Mouse (Mus musculus) skeletal muscle tissue, adult 2 months (tissue): Measurements from ENCODE around the gene Kcna10.

Experiments used
- DNase-seq: peaks from one replicate; pipeline ENCODE4 v3.0.0-alpha.2; 2012; ENCODE audit warnings: low read depth, low spot score

Gene Kcna10

DNA sequence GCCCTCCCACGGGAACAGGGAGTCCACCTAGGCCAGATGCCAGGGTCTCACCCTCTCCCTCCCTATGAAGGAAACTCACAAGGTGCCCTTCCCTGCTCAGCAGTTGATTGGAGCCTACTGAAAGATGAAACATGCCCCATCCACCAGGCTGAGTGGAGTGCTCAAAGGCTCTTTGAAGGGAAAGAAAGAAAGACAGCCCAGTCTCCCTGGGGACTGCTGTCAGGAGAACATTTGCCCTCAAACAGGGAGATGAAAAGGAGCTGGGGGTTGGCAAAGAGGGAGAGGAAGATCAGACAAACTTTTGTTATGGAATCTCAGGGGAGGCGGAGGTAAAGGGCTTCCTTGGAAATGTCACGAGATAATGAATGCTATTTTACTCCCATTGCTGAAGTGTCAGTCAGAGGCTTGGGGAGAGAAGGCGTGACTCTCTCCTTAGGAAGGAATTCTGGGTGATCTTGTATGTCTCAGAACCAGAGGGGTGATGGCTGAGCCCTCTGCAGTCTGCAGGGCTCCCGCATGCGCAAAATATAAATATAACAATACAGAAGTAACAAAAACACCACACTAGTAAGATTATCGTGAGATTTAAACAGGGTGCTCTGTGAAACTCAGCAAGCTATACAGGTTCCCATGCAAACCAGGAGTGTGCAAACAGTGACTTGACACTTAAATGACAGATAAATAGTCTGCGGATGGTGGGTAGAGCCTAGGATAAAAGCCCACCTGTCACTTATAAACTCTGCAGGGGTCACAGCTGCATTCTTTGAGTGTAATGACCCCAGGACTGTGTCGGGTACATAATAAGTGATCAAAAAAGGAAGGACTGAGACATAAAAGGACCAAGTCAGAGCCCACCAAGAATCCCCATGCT lies 18.7 kb downstream of the Kcna10 start:
- no peak for DNase-seq

DNA sequence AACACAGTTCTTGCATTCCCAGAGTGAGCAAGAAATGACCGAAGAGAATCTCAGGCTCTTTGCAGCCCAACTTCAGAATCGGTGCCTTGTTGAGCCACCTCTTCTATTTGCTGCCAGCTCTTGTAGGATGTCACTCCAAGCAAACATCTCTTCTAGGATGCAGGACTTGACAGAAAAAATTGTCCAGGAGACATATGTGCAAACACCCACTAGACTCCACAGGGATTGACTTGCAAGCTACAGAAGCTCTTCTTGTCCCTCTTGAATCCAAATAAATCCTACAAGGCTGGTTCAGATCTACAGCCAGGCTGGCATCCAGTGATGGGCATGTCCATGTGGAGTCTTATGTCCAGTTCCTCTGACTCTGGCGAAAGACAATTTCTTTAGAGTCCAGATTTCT lies 21.6 kb downstream of the Kcna10 start:
- DNase-seq = no peak

DNA sequence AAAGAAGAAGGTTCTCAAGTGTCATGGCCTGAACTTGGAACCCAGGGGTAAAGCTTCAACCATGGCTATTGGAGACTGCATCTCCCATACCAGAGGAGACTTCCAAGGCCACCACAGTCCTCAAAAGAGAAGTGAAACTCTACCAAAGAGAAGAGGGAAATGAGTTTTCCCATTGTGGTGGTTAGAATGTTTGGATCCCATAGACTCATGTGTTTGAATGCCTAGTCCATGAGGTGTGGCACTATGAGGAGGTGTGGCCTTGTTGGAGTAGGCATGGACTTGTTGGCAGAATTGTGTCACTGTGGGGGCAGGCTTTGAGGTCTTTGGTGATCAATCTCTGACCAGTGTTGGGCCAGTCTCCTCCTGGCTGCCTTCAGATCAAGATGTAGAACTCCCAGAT lies 22.3 kb downstream of the Kcna10 start:
- no peak for DNase-seq

DNA sequence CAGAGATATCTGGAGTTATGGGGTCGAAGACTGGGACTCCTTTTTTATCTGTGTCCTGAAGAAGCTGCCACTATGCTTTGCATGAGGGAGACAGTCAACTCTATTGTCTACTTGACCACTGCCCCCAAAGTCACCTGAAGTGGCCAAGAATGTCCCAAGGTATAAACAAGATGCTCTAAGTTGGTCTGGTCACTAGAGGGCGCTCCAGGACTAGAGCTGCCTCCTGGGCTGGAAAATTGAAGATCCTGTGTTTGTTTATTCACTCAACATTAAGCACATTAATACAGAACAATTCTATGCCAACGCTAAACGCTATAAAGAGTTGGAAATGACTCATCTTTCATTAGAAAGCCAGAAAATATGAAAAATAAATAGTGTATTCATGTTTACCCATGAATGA lies 23.1 kb downstream of the Kcna10 start:
- peak; percentile 66 for DNase-seq

DNA sequence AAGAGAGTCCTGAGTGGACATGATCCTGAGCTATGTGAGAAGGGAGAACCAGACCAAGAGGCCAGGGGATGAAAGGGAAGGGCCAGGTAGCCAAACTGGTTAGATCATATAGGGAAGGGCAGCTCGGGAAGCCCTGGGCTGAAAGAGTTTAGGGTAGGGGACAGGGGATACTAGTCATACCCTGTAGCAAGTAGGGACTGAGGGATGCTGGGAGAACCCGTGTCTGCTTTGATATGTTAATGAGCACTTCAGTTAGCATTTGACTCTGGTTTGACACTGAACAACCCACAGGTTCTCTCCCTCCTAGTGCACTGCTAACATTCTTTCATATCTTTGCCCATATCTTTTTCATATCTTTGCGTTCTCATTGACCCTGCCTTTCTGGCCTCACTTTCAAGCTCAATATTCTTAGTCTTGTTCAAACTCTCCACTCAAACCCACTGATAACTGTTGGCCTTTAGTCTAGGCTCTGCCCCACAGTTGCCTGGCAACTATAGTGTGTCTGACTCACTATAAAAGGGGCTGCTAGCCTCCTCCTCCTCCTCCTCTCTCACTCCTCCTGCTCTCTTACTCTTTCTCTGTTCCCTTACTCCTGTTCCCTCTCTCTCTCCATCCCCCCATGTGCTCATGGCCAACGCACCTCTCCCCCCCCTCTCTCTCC lies 23.8 kb downstream of the Kcna10 start:
- no peak for DNase-seq

DNA sequence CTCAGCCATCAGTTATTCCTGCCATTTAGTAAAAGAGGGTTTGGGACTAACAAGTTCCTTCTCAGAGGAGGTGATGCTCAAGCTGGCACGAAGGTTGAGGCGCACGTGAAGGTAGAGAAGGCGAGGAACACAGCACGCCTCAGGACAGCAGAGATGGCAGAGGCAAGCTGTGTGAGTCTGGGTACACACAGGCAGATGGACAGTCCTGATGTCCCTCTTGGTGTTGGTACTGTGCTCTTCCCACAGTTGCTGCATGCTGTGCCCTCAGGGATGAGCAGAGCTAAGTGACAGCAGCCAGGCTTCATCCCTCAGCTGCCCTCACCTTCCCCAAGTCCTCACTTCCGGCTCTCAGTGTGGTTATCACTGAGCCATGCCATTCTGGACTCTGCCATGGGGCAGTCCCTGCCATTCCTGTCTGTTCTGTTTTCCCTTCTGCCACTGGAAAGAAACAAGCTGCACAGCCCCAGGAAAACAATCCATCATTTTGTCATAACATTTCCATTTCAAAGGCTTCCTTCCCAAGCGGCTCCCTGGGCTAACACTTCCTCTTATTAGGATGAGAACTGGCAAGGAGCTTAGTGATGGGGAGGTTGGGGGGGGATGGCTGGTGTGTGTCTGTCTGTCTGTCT lies 24.9 kb downstream of the Kcna10 start:
- DNase-seq = no peak

DNA sequence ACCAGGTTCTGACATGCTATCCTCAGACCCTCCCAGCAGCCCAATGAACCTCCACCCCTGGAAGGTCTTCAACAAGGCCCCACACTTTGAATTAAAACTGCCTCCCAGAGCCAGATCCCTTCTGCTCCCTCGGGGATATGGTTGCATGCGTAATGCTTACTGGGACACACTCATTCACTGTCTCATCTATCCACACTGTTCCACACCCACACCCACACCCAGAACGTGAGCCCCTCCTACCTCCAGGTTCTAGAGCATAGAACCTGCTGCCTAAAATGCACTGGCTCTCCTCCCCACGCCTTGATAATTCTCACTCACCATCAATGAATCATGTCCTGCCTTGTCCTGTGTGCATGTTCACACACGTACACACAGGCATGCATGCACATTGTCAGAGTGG lies 31.8 kb downstream of the Kcna10 start:
- DNase-seq = no peak

DNA sequence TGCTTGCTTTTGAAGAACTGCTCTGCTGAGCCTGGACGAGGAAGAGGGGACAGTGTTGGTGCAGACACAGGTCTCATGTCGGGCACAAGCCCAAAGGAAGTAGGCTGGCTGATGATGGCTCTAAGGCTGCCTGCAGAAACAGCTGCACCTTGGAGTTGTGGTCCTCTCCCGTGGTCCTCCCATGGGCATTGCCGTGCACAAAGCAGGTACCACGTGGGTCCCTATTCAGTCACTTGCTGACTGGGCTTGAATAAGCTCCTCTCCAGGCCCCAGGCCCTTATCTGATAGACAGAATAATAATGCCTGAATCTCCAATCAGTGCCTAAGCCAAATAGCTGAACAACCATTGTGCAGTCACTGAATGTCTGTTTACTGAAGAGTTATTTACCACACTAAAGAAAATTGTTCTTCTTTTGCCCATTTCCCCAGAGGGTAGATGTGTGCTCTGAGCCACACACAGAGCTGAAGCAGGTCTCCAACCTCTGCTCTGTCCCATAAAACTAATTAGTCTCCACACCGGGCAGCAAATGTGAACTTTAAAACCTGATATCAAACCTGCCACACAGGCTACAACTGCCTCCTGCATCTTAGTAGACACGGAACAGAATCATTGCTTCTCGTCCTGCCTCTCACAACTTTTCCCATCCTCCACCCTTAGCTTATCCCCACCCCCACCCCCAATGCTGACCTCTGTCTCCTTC lies 33.7 kb downstream of the Kcna10 start:
- no peak for DNase-seq

DNA sequence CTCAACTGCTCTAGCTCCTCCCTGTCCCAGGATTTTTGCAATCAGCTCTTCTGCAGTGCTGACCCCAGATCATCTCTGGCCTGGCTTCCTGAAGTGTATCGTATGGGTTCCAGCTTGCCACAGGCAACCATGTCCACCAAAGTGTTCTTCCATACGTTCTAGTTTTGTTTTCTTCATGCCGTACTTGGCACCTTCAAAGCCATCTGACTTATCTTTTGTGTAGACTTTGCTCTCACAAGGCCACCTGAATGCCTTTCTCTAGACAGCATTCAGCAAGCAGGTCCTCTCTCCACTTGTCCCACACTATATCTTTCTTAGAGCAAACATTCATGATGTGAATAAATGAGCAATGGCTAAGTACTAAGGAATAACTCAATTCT lies 34.2 kb downstream of the Kcna10 start:
- no peak for DNase-seq

DNA sequence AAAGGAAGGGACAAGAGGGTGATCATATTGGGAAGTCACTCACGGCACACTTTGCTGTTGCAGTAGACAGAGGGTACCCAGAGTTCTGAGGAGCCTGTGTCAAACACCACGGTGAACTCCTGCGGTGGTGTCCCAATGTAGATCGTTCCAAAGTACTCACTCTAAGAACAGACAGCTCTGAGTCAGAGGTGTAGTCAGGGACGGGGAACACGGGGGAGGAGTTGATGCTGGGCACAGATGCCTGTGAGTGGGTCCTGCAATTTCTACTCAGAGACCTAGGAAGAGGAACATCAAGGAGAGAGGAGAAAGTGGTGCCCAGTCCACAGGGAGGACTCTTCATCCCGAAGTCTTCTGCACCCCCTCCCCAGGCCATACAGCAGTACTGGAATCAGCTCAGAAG lies 35.7 kb downstream of the Kcna10 start:
- no peak for DNase-seq

DNA sequence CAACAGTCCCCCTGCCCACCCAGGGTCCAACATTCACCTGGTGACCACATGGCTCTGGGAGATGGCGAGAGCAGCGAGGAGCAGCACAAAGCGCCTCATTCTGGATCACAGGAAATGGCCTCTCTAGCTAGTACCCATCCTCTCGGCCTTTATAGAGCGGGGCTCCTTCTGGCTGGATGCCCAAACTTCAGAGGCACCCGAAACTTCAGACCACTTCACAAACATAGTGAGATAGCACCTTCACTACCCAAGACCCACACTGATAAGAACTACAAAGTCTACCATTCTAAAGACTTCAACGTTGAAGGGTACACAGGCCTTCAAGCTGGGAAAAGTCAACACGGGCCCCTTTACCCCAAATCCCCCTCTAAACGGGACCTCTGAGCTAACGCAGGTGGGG lies 38.8 kb downstream of the Kcna10 start, which contains the start of gene Cym:
Cym (minus strand) TSS at position 125 of the 400 bp plus-strand sequence.
- no peak for DNase-seq

DNA sequence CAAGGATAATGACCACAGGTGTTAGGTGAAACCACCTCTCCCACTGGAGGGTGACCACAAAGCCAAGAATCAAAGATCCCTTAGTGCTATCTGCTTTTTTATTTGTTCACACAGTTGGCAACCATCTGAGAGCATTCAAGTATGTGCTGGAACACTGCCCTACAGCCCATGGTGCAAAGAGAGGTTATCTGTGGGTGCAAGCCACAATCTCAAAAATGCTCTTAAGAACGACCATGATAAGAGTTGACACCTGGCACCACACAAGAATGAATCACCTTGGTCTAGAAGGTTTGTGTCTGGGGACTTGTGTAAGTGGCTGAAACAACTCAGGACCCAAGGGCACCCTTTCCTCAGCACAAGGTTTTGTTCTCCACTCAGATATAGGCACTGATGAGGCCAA lies 40.4 kb downstream of the Kcna10 start:
- no peak for DNase-seq

DNA sequence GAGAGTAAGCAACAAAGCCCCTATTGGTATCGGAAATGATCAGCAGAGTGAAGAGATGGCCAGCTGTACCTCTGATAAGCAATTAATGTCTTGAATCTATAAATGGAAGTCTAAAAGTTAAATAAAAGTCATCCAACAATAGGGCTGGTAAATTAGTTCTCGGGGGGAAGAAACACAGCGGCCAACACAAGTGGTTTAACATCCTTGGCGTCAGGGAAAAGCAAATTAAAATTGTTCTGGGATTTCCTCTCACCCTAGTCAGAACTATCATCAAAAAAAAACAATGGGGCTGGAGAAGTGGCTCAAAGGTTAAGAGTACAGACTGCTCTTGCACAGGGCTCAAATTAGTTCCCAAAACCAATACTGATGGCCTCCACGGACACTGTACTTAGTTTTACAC lies 43.0 kb downstream of the Kcna10 start:
- no peak for DNase-seq

DNA sequence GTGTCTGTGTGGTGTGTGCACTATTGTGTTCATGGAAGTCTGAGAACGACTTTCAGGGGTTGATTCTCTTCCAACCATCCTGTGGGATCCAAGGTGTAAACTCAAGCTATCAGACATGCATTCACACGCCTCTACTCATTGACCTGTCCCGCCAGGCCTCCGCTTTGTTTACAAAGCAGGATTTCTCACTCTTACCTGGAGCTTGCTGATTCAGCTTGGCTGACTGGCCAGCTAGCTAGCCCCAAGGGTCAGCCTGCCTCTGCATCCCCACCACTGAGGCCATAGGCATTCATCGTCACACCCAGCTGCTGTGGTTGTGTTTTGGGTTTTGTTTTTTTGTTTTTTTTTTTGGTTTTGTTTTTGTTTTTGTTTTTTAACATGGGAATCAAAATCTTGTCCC lies 46.4 kb downstream of the Kcna10 start:
- DNase-seq = no peak

DNA sequence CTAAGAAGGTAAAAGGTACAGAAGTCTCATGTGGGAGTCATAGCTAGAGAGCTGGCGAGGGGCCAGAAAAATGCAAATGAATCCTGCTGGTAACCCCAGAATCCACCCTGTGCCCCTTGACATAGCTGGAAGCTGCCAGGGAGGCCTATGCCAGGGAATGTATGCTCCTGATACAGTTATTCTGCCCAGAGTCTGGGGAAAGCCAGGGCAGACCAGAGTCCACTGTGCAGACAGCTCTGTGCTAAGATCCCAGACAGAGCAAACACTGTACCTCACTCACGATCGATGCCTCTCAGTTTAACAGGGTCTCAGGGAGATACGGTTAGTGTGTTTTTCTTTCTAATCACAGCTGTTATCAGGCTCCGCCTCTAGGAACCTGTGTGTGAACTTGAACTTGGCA lies 47.0 kb downstream of the Kcna10 start:
- DNase-seq = no peak

DNA sequence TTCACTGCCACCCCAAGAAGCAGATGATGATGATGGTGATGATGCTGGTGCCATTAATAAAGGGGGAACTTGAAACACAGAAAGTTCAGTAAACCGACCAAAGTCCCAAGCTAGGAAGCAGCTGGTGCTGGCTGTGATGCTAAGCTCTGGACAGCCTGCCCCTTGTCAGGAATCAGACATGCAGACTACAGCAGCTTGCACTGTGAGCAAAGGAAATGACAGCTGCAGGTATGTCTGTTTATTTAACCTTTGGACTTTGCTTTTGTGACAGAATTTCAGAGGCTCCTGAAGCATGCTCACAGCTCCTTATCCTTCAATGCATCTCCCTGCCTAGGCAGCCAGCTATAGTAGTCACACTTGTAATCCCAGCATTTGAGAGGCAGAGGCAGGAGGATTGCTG lies 47.7 kb downstream of the Kcna10 start, which contains the start of gene A630076J17Rik:
A630076J17Rik (plus strand) TSS at position 88 of the 400 bp plus-strand sequence.
- DNase-seq = no peak

DNA sequence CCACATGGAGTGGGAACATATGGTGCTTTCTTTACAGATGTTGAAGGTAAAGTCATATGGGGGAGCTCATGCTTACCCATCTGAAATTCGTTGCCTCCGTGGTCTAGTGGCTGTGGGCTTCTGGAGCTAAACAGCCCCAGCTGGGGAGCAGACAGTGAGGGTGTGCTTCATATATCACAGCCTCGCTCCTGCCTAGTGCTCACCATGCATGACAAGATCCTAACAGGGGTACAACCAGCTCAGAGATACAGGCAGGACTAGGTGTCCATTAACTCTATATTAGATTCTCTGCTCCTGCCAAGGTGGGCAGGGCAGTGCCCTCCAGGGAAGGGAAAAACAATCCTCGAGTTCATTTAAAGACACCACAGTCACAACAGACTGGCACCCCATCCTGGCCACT lies 48.3 kb downstream of the Kcna10 start:
- no peak for DNase-seq

DNA sequence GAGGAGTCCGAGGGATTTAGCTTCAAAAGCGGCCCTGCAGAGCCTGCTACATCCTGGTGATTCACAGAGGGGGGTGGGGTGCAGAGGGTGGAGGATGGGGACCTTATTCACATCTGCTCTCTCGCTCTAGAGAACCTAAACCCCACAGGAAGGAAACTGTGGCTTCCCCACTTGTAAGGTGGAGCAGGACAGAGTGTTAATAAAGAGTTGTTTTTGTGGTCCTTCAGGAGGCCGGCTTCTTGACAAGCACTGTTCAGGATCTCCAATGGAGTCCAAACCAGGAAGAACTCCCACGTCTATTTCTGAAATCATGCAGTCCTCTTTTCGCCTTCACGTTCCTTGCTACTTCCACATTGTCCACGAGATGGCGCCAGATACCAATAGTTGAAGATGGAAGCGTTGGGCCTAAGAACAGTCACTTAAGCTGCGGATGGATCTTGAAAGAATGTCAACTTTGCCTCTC lies 50.5 kb downstream of the Kcna10 start:
- DNase-seq = peak; percentile 76

DNA sequence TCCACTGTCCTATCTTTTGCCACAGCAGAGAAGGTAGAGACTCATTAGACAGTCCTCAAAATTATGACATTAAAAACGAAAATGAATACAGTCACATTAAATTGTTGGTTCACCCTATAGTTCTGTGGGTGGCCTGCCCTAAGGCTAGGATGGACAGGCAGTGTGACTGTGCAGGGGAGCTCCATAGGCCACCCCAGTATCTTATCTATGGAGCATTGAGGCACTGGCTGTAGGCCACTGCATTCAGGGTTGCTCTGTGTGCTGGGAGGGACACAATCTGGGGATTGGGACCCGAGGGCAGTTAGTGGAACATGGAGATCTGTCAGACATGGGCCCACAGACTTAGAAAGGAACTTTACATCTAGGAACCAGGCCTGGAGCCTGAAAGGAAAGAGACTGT lies 51.1 kb downstream of the Kcna10 start:
- no peak for DNase-seq

DNA sequence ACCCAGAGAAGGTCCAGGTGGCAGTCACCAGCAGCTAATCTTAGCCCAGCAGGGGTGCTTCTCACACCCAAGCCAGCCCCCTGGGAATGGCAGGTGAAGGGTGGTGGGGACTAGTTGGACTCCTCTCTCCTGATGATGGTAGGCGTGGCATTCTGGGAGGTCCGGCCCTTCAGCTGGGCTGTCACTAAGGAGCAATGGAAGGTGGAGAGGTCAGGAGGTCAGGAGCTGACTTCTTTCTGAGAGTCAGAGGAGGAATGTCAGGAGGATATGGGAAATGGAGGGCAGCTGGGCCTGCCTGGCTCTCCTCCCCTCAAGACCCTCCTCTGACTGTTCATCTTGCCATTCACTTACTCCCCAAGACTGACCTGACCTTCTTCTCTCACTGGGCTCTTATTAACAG lies 55.2 kb downstream of the Kcna10 start:
- no peak for DNase-seq

DNA sequence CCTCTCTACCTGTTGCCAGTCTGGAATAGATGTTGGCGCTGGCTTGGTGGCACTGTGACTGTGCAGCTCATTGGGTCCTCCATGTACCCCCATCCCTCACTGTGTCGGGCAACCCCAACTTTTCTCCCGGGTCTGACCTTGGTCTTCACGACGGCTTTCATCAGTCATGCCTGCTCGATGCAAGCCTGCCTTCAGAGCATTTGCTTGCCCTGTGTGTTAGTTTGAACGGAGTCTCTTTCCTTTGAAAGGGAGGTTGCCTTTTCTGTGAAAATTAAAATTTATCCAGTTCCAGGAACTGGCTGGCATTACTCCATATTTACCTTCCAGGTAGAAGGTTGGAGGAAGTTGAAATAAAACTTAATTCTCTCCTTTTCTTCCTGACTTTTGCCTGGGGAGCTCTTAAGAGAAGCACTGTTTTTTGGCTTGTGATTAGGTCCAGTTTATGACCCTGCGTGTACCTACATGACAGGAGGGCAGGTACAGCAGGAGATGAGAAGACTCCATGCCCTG lies 55.7 kb downstream of the Kcna10 start:
- DNase-seq = no peak

DNA sequence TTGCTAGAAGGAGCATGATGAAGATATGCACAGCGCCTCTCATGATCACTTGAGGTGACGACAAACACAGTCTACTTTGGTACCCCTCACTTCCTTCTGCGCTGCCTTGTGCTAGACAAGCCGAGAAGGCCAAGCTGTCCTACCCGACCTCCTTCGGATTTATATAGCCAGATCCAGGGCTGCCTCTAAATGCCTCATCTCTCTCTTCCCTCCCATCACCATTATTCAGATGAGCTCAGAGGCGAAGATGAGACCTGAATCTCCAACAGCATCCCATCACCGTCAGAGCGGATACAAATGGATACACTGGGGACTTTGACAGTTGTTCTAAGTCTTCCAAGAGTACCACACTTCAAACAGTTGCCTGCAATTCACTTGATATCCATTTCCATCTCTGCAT lies 56.8 kb downstream of the Kcna10 start, which contains the start of gene Prok1:
Prok1 (minus strand) TSS at position 101 of the 400 bp plus-strand sequence.
- DNase-seq = no peak
